Mouse (Mus musculus): ENCODE measurements around the gene Serac1. TPM values are rescaled to one million over a fixed set of nuclear protein-coding genes. Genes with fewer than 3 reads are reported as not detected.
A peak's percentile ranks its signal among the peaks of the same experiment; 100 is the strongest.
"Not testable (repeated sequence)": the region's sequence is repeated elsewhere in the genome, so short reads cannot be mapped to it uniquely, and the experiment has no call there.

Gene Serac1
- polyA plus RNA-seq, 1 experiment = 7.0 TPM

DNA sequence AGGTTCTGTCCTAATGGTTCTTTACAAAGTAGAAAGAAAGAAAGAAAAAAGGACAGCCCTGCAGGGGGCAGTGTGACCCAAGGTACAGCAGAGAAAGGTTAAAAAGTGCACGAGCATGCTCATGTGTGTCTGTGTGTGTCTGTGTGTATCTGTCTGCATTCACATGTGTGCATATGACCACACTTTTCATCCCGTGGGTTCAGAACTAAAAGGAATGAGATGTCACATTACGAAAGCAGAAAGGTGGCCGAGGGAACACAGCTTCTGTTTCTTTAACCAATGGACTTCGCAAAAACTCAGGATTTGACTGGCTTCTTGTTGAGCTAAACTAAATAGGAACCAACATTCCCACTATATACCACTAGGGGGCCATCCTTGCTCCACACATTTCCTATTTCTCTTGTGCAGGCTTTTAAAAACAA, 24.6 kb downstream of the Serac1 start:
- no peak for TF ChIP-seq CTCF (IDR thresholded peaks at IDR 0.05; ENCODE audit: borderline replicate concordance, control insufficient read depth, extremely low read depth, insufficient read depth, low read length, poor library complexity)
- TF ChIP-seq POLR2A (IDR thresholded peaks at IDR 0.05; ENCODE audit: control insufficient read depth, extremely low read depth, insufficient read depth, low read length, poor library complexity) = no peak

DNA sequence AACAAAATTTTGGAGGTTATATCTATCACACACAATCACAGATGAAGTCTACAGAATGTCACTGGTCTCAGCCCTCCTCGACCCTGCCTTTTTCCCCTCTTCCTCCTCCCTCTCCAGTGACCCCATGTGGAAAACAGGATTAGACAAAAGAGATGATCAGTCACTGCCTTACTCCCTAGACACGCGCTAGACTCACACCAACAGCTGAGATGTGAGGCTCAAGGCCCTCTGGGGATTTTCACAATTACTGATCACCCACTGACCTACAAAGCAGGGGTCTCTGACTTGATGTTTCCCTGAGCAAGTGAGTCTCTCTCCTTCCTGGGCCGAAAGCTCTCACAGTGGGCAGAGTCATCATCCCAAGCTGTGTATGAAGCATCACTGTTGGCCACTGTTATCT, 26.7 kb downstream of the Serac1 start:
- H3K27ac ChIP-seq (ENCODE audit: control insufficient read depth, insufficient read depth, low read length) = no peak overlapping the region
- TF ChIP-seq POLR2A (IDR thresholded peaks at IDR 0.05; ENCODE audit: control insufficient read depth, extremely low read depth, insufficient read depth, low read length, poor library complexity) = no peak
- TF ChIP-seq CTCF (IDR thresholded peaks at IDR 0.05; ENCODE audit: borderline replicate concordance, control insufficient read depth, extremely low read depth, insufficient read depth, low read length, poor library complexity) = no peak
- no peak for DNase-seq

More for the DNA sequence above, 24.6 kb downstream of the Serac1 start:
- no peaks in the 10 kb centered on the region for H3K36me3 ChIP-seq (ENCODE audit: control insufficient read depth, insufficient read depth, low read length)
- no peak overlapping the region for H3K4me3 ChIP-seq (ENCODE audit: control insufficient read depth, insufficient read depth, low read length)
- no peak overlapping the region for H3K27ac ChIP-seq (ENCODE audit: control insufficient read depth, insufficient read depth, low read length)
- peak; percentile 74 for DNase-seq
- WGBS = 44% methylated on average over 5 of the region's 5 CpGs
- H3K4me1 ChIP-seq (replicated peaks; ENCODE audit: control insufficient read depth, insufficient read depth, low read length) = peaks cover 6% of the 10 kb centered on the region
- H3K27me3 ChIP-seq (ENCODE audit: control insufficient read depth, insufficient read depth, low read length) = no peaks in the 10 kb centered on the region

DNA sequence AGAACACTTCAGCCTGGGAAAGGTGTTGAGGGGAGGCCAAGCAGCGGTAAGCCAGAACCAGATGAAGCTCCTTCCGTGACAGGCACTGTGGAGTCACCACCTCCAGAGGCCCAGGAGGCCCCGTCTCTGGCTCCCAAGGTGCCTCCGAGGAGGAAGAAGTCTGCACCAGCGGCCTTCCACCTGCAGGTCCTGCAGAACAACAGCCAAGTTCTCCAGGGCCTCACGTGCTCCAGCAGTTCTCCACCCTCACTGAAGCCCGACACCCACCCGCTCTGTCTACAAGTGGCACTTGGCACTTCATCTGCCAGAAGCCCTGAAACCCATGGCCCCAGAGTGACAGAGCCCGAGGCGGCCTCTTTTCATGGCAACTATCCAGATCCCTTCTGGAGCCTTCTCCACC, 42.0 kb downstream of the Serac1 start:
- WGBS = 97% methylated on average over 10 of the region's 10 CpGs
- H3K27ac ChIP-seq (ENCODE audit: control insufficient read depth, insufficient read depth, low read length) = no peak overlapping the region
- no peaks in the 10 kb centered on the region for H3K36me3 ChIP-seq (ENCODE audit: control insufficient read depth, insufficient read depth, low read length)
- no peak for DNase-seq
- H3K4me3 ChIP-seq (ENCODE audit: control insufficient read depth, insufficient read depth, low read length) = no peak overlapping the region
- no peaks in the 10 kb centered on the region for H3K27me3 ChIP-seq (ENCODE audit: control insufficient read depth, insufficient read depth, low read length)
- no peaks in the 10 kb centered on the region for H3K4me1 ChIP-seq (replicated peaks; ENCODE audit: control insufficient read depth, insufficient read depth, low read length)
- TF ChIP-seq CTCF (IDR thresholded peaks at IDR 0.05; ENCODE audit: borderline replicate concordance, control insufficient read depth, extremely low read depth, insufficient read depth, low read length, poor library complexity) = no peak
- TF ChIP-seq POLR2A (IDR thresholded peaks at IDR 0.05; ENCODE audit: control insufficient read depth, extremely low read depth, insufficient read depth, low read length, poor library complexity) = no peak

More for the DNA sequence above, 26.7 kb downstream of the Serac1 start:
- Histone ChIP-seq H3K36me3 (ENCODE audit: control insufficient read depth, insufficient read depth, low read length) (no peaks in the 10 kb centered on the region), H3K27me3 (ENCODE audit: control insufficient read depth, insufficient read depth, low read length) (no peaks in the 10 kb centered on the region), H3K4me3 (ENCODE audit: control insufficient read depth, insufficient read depth, low read length) (no peak overlapping the region), H3K4me1 (replicated peaks; ENCODE audit: control insufficient read depth, insufficient read depth, low read length) (peaks cover 6% of the 10 kb centered on the region)
- 94% methylated on average over 4 of the region's 4 CpGs for WGBS

GRCm38 (mm10) chr17:6036872-6037271, 42.7 kb downstream of the Serac1 start:
- TF ChIP-seq CTCF (IDR thresholded peaks at IDR 0.05; ENCODE audit: borderline replicate concordance, control insufficient read depth, extremely low read depth, insufficient read depth, low read length, poor library complexity) = no peak
- no peak for TF ChIP-seq POLR2A (IDR thresholded peaks at IDR 0.05; ENCODE audit: control insufficient read depth, extremely low read depth, insufficient read depth, low read length, poor library complexity)
- no peaks in the 10 kb centered on the region for H3K36me3 ChIP-seq (ENCODE audit: control insufficient read depth, insufficient read depth, low read length)
- 95% methylated on average over 11 of the region's 11 CpGs for WGBS
- H3K27me3 ChIP-seq (ENCODE audit: control insufficient read depth, insufficient read depth, low read length) = no peaks in the 10 kb centered on the region
- H3K27ac ChIP-seq (ENCODE audit: control insufficient read depth, insufficient read depth, low read length) = no peak overlapping the region
- H3K4me3 ChIP-seq (ENCODE audit: control insufficient read depth, insufficient read depth, low read length) = no peak overlapping the region
- H3K4me1 ChIP-seq (replicated peaks; ENCODE audit: control insufficient read depth, insufficient read depth, low read length) = no peaks in the 10 kb centered on the region
- DNase-seq = no peak

- 98% methylated on average over 8 of the region's 8 CpGs for WGBS
These were observed 43.1 kb downstream of the Serac1 start for GRCm38 (mm10) chr17:6036458-6036857.

GRCm38 (mm10) chr17:6035661-6036060, 43.9 kb downstream of the Serac1 start:
- H3K27ac ChIP-seq (ENCODE audit: control insufficient read depth, insufficient read depth, low read length) = no peak overlapping the region
- no peaks in the 10 kb centered on the region for H3K4me1 ChIP-seq (replicated peaks; ENCODE audit: control insufficient read depth, insufficient read depth, low read length)
- TF ChIP-seq POLR2A (IDR thresholded peaks at IDR 0.05; ENCODE audit: control insufficient read depth, extremely low read depth, insufficient read depth, low read length, poor library complexity) = no peak
- no peak for TF ChIP-seq CTCF (IDR thresholded peaks at IDR 0.05; ENCODE audit: borderline replicate concordance, control insufficient read depth, extremely low read depth, insufficient read depth, low read length, poor library complexity)
- 96% methylated on average over 8 of the region's 8 CpGs for WGBS
- H3K36me3 ChIP-seq (ENCODE audit: control insufficient read depth, insufficient read depth, low read length) = no peaks in the 10 kb centered on the region
- DNase-seq = no peak
- no peaks in the 10 kb centered on the region for H3K27me3 ChIP-seq (ENCODE audit: control insufficient read depth, insufficient read depth, low read length)
- H3K4me3 ChIP-seq (ENCODE audit: control insufficient read depth, insufficient read depth, low read length) = no peak overlapping the region

More at GRCm38 (mm10) chr17:6036458-6036857, 43.1 kb downstream of the Serac1 start:
- no peak overlapping the region for H3K4me3 ChIP-seq (ENCODE audit: control insufficient read depth, insufficient read depth, low read length)
- no peak for DNase-seq
- TF ChIP-seq POLR2A (IDR thresholded peaks at IDR 0.05; ENCODE audit: control insufficient read depth, extremely low read depth, insufficient read depth, low read length, poor library complexity) (no peak), CTCF (IDR thresholded peaks at IDR 0.05; ENCODE audit: borderline replicate concordance, control insufficient read depth, extremely low read depth, insufficient read depth, low read length, poor library complexity) (no peak)
- no peak overlapping the region for H3K27ac ChIP-seq (ENCODE audit: control insufficient read depth, insufficient read depth, low read length)
- H3K27me3 ChIP-seq (ENCODE audit: control insufficient read depth, insufficient read depth, low read length) = no peaks in the 10 kb centered on the region
- H3K4me1 ChIP-seq (replicated peaks; ENCODE audit: control insufficient read depth, insufficient read depth, low read length) = no peaks in the 10 kb centered on the region
- no peaks in the 10 kb centered on the region for H3K36me3 ChIP-seq (ENCODE audit: control insufficient read depth, insufficient read depth, low read length)

- no peaks in the 10 kb centered on the region for H3K27me3 ChIP-seq (ENCODE audit: control insufficient read depth, insufficient read depth, low read length)
- TF ChIP-seq CTCF (IDR thresholded peaks at IDR 0.05; ENCODE audit: borderline replicate concordance, control insufficient read depth, extremely low read depth, insufficient read depth, low read length, poor library complexity) (no peak), POLR2A (IDR thresholded peaks at IDR 0.05; ENCODE audit: control insufficient read depth, extremely low read depth, insufficient read depth, low read length, poor library complexity) (no peak)
- no peak for DNase-seq
- no peak overlapping the region for H3K27ac ChIP-seq (ENCODE audit: control insufficient read depth, insufficient read depth, low read length)
- H3K4me1 ChIP-seq (replicated peaks; ENCODE audit: control insufficient read depth, insufficient read depth, low read length) = no peaks in the 10 kb centered on the region
- no peaks in the 10 kb centered on the region for H3K36me3 ChIP-seq (ENCODE audit: control insufficient read depth, insufficient read depth, low read length)
- 93% methylated on average over 7 of the region's 7 CpGs for WGBS
- H3K4me3 ChIP-seq (ENCODE audit: control insufficient read depth, insufficient read depth, low read length) = no peak overlapping the region
These were observed 53.7 kb downstream of the Serac1 start for GRCm38 (mm10) chr17:6025831-6026230.

GRCm38 (mm10) chr17:6021374-6021789, 58.2 kb downstream of the Serac1 start:
- H3K27ac ChIP-seq (ENCODE audit: control insufficient read depth, insufficient read depth, low read length); H3K4me1 ChIP-seq (replicated peaks; ENCODE audit: control insufficient read depth, insufficient read depth, low read length); H3K36me3 ChIP-seq (ENCODE audit: control insufficient read depth, insufficient read depth, low read length); H3K4me3 ChIP-seq (ENCODE audit: control insufficient read depth, insufficient read depth, low read length); DNase-seq; H3K27me3 ChIP-seq (ENCODE audit: control insufficient read depth, insufficient read depth, low read length): not testable (repeated sequence)
- WGBS = 77% methylated on average over 5 of the region's 5 CpGs
